Mouse (Mus musculus) kidney, postnatal 10 days (tissue): Measurements from ENCODE around the gene Fhl4.
A peak's percentile ranks its signal among the peaks of the same experiment; 100 is the strongest.

Source experiments
- DNase-seq: peaks from one replicate; pipeline ENCODE4 v3.0.0; 2021; ENCODE audit warnings: mixed read lengths

Gene Fhl4

GRCm38 (mm10) chr10:85102247-85103084 is at the start of gene Fhl4, which contains the start of gene Tmem263:
Gene Fhl4, minus strand, starts transcription at chr10:85102495.
Gene Tmem263, plus strand, starts transcription at chr10:85102627.
- DNase-seq: peak; percentile 95

GRCm38 (mm10) chr10:85149226-85149625 is 46.9 kb upstream of the Fhl4 start:
- no peak for DNase-seq

GRCm38 (mm10) chr10:85146282-85146681 is 44.0 kb upstream of the Fhl4 start:
- DNase-seq: no peak

- DNase-seq: peak; percentile 6
Observed at GRCm38 (mm10) chr10:85141465-85141864, 39.2 kb upstream of the Fhl4 start.

GRCm38 (mm10) chr10:85136573-85136972 is 34.3 kb upstream of the Fhl4 start:
- no peak for DNase-seq

- peak; percentile 62 for DNase-seq
Observed at GRCm38 (mm10) chr10:85128453-85128852, 26.2 kb upstream of the Fhl4 start.

- DNase-seq: peak; percentile 94
Observed at GRCm38 (mm10) chr10:85127395-85128287, 25.3 kb upstream of the Fhl4 start, which contains the start of gene Mterf2. Gene Mterf2, minus strand, starts transcription at chr10:85128027.

- DNase-seq: no peak
Observed at GRCm38 (mm10) chr10:85125184-85125583, 22.9 kb upstream of the Fhl4 start.

- DNase-seq: no peak
Observed at GRCm38 (mm10) chr10:85114409-85114808, 12.1 kb upstream of the Fhl4 start.

- DNase-seq: peak; percentile 39
Observed at GRCm38 (mm10) chr10:85103085-85103885, 990 bp upstream of the Fhl4 start.

GRCm38 (mm10) chr10:85101841-85102240 is 454 bp downstream of the Fhl4 start:
- DNase-seq: peak; percentile 45

GRCm38 (mm10) chr10:85071605-85072152 is 30.6 kb downstream of the Fhl4 start:
- no peak for DNase-seq

- DNase-seq: no peak
Observed at GRCm38 (mm10) chr10:85054876-85055275, 47.4 kb downstream of the Fhl4 start.

GRCm38 (mm10) chr10:85052451-85052850 is 49.8 kb downstream of the Fhl4 start:
- no peak for DNase-seq

- DNase-seq: no peak
Observed at GRCm38 (mm10) chr10:85050668-85051208, 51.6 kb downstream of the Fhl4 start.

- DNase-seq: no peak
Observed at GRCm38 (mm10) chr10:85048008-85048407, 54.3 kb downstream of the Fhl4 start.

- DNase-seq: peak; percentile 47
Observed at GRCm38 (mm10) chr10:85046585-85046984, 55.7 kb downstream of the Fhl4 start.
